Comparison of ENCODE assay signal across 10 mouse cellular contexts in the genomic region with DNA sequence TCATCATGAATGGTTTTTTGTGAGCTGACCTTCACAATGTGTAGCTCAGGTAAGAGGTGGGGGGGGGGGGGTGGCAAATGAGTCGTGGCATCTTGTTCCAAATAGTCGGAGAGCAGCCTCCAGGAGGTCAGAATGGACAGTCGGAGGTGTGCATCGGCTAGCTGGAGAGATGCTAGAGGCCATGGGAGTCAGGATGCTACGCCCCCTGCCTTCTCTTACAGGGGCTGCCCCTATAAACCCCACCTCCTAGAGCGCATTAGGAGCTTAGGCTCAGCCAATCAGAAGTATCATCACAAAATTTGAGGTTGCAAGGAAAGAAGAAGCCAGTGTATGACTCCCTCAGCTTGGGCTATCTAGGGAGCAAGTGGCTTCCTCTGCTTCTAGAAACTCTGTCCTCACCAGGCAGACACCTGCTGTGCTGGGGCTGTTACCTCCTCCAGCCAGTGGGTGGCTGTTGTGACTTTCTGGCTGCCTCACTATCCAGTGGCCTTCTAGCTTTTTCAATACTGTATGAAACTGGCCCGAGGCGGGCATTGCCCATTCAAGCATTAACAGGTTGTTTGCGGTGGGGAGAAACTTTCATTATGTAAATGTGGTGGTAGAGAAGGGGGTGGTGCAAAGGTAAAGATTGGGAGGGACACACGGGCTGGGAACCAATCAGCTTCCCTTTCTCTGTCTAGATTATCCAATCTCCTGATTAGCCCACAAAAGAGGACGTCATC.
DNase-seq lines count a peak whose midpoint lies in the region; ATAC-seq and TF ChIP-seq lines count a peak whose summit lies in the region.
"Had no signal": no experiment of that assay in that cellular context is flagged by ENCODE, and none has a peak within 500 bp of the region (broad histone marks: within the 10 kb centered on the region; RNA-seq: fewer than 3 reads in every experiment).

No protein-coding gene starts in this region.

- H3K9me3 ChIP-seq in kidney, embryonic 15.5 days (replicated peaks) = no peaks in the 10 kb centered on the region
- H3K9me3 ChIP-seq in hindbrain, postnatal 0 days (ENCODE audit: low read length) = no peaks in the 10 kb centered on the region
- H3K9me3 ChIP-seq: heart, embryonic 15.5 days; limb, embryonic 15.5 days had no signal

- H3K4me1 ChIP-seq in kidney, embryonic 15.5 days = peaks cover 6% of the 10 kb centered on the region
- H3K4me1 ChIP-seq in hindbrain, postnatal 0 days (ENCODE audit: insufficient read depth, low read length) = no peaks in the 10 kb centered on the region

- no peaks in the 10 kb centered on the region for H3K27me3 ChIP-seq in kidney, embryonic 15.5 days
- no peaks in the 10 kb centered on the region for H3K27me3 ChIP-seq in hindbrain, postnatal 0 days (ENCODE audit: insufficient read depth, low read length)
- H3K27me3 ChIP-seq: heart, embryonic 15.5 days; limb, embryonic 15.5 days had no signal

- H3K36me3 ChIP-seq in kidney, embryonic 15.5 days = no peaks in the 10 kb centered on the region
- H3K36me3 ChIP-seq in hindbrain, postnatal 0 days (ENCODE audit: insufficient read depth, low read length) = no peaks in the 10 kb centered on the region
- H3K36me3 ChIP-seq: heart, embryonic 15.5 days; limb, embryonic 15.5 days had no signal

- no peak overlapping the region for H3K27ac ChIP-seq in kidney, embryonic 15.5 days
- H3K27ac ChIP-seq in hindbrain, postnatal 0 days = no peak overlapping the region
- H3K27ac ChIP-seq: heart, embryonic 15.5 days; limb, embryonic 15.5 days had no signal

- no peak overlapping the region for H3K4me2 ChIP-seq in kidney, embryonic 15.5 days
- no peak overlapping the region for H3K4me2 ChIP-seq in hindbrain, postnatal 0 days (ENCODE audit: low read depth, low read length)
- H3K4me2 ChIP-seq: heart, embryonic 15.5 days; limb, embryonic 15.5 days had no signal

- no peak overlapping the region for H3K4me3 ChIP-seq in kidney, embryonic 15.5 days (replicated peaks)
- no peak overlapping the region for H3K4me3 ChIP-seq in hindbrain, postnatal 0 days (ENCODE audit: low read length)
- H3K4me3 ChIP-seq: heart, embryonic 15.5 days; limb, embryonic 15.5 days had no signal

- DNase-seq in 416B (ENCODE audit: low read depth) = peak; percentile 72
- peak; percentile 46 for DNase-seq in R1 (ENCODE audit: low read depth, low spot score)
- no peak for DNase-seq in left cerebral cortex, postnatal 4 days
- no peak for DNase-seq in cerebellum, adult 18-20 months
- DNase-seq in adrenal gland, postnatal 4 days (ENCODE audit: low spot score in 2 of 2) = no peak
- DNase-seq in hindbrain, postnatal 0 days (ENCODE audit: low spot score) = no peak

- 75% methylated on average over 11 of the region's 11 CpGs for WGBS in kidney, embryonic 15.5 days
- WGBS in hindbrain, postnatal 0 days = 78% methylated on average over 11 of the region's 11 CpGs

- no peak for TF ChIP-seq CTCF in hindbrain, postnatal 0 days (IDR thresholded peaks at IDR 0.05; ENCODE audit: low read depth)

- intact Hi-C loops in left cerebral cortex, postnatal 4 days (cut with DNase I) = no loop called here

- H3K9ac ChIP-seq in kidney, embryonic 15.5 days = no peak overlapping the region
- no peak overlapping the region for H3K9ac ChIP-seq in hindbrain, postnatal 0 days (replicated peaks; ENCODE audit: low read length)
- H3K9ac ChIP-seq: heart, embryonic 15.5 days; limb, embryonic 15.5 days had no signal

- peak; percentile 76 for ATAC-seq in kidney, embryonic 15.5 days (replicated peaks; ENCODE audit: low FRiP score)
- peak; percentile 93 for ATAC-seq in megakaryocyte progenitor cell, adult 5-6 weeks (replicated peaks; ENCODE audit: poor library complexity)
- ATAC-seq in hindbrain, postnatal 0 days = no peak

Comparison
In these comparisons a context has a peak if more than half of its experiments do, and no peak if none do; other contexts are left out.
1. DNase-seq: peak in 416B (single experiment) and R1 (single experiment); none in left cerebral cortex, postnatal 4 days (single experiment), cerebellum, adult 18-20 months (0 of 2), adrenal gland, postnatal 4 days (0 of 2) and hindbrain, postnatal 0 days (single experiment).